Mouse (Mus musculus): ENCODE measurements around the gene Stxbp5l.
"Not testable (repeated sequence)": the region's sequence is repeated elsewhere in the genome, so short reads cannot be mapped to it uniquely, and the experiment has no call there.

The Stxbp5l gene

GRCm38 (mm10) chr16:37384821-37385344 is at the start of gene Stxbp5l:
TSS of gene Stxbp5l (minus strand) at chr16:37384962.
- DNase-seq (ENCODE audit: low spot score in 2 of 2), result peak; percentile 93

DNA sequence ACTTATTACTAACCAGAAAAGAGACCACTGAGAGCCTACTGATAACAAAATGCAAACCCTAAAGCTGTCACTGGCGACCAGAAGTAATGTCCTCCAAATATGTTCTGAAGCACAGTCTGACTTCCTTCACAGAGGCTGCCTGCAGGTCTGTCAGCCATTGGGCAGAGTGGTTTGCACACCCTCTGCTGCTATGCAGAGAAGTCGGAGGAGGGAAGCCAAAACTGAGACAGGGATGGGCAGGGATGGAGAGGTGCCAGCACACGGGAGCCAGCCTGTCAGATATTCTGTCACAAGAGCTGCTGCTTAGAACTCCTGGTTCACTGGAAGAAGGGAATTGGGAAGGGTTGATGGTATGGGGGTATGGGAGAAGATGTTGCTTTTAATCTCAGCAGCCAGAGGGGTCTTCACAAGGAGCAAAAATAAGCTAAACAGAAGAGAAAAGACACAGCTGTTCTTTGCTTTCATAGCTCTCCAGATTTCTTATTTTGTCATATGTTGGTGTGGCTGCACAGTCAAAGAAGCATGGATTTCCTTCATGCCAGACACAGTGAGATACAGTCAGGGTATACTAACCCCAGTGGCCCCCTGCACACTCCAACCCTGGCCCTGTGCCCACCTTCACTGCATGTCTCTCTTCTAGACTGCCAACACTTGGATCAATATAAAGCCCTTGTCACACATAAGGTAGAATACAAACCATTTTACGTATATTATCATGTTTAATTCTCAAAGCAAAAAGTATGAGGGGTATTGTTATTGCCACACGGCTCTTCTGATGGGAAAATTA is 48.8 kb upstream of the Stxbp5l start:
- peak; percentile 46 to 60 for DNase-seq (ENCODE audit: low spot score in 2 of 2)

- peak in 1 of 2 experiments; percentile 25 for DNase-seq (ENCODE audit: low spot score in 2 of 2)
Measured at GRCm38 (mm10) chr16:37425434-37425833, 40.7 kb upstream of the Stxbp5l start.

- no peak for DNase-seq (ENCODE audit: low spot score in 2 of 2)
Measured at GRCm38 (mm10) chr16:37422874-37423273, 38.1 kb upstream of the Stxbp5l start.

DNA sequence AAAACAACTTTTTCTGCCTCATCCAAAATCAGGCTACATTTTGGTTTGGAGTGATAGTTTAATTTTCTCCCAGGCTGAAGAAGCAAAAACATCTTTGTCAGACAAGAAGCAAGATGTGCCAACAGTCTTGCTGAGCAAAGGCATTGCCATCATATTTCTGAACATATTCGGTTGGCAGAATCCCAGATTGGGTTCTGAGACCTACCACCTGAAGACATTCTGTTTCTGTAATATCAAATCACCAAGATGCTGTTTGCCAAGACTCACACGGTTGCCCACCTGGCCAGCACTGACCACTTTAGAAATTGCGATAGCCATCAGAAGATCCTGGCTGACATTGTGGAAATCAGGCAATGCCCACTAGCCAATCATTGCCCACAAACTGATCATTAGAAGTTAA is 37.1 kb upstream of the Stxbp5l start:
- DNase-seq (ENCODE audit: low spot score in 2 of 2), result no peak

GRCm38 (mm10) chr16:37420512-37420911 is 35.8 kb upstream of the Stxbp5l start:
- DNase-seq (ENCODE audit: low spot score in 2 of 2), result no peak

DNA sequence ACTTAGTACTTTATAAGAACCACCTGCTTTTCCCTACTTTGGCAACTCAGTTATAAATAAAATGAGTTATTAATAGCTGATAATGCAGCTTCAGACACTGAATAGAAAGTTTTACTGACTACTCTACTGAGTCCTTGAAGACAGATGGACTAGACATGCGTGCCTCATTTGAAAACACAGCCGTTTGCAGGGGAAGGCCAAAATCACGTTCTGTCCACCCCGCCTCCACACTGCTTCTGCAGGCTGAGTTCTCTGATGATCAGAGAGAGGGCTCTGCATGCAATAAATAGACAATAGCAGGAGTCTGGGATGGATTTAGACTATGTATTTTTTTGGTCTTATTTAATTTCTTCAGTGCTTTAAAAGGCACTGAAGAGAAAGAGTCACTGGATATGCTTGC is 20.8 kb upstream of the Stxbp5l start:
- DNase-seq (ENCODE audit: low spot score in 2 of 2), result peak; percentile 20 to 22

- DNase-seq (ENCODE audit: low spot score in 2 of 2), result no peak
Measured at GRCm38 (mm10) chr16:37404922-37405321, 20.2 kb upstream of the Stxbp5l start.

DNA sequence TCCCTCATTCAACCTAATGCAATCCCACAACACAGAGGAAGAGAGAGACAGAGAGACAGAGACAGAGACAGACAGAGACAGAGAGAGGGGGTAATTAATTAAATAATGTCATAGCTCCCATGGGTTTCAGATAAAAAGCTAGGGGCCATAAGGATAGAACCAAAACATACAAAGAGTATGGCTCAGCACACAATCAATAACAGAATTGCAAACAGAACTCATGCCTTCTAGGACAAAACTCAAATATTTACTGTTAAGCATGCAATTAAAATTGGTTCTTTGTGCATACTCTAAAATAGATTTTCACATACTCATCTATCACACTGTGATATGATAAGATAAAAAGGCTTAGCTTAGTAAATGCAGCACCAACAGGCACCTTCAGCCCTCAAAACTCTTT is 5.2 kb upstream of the Stxbp5l start:
- no peak for DNase-seq (ENCODE audit: low spot score in 2 of 2)

DNA sequence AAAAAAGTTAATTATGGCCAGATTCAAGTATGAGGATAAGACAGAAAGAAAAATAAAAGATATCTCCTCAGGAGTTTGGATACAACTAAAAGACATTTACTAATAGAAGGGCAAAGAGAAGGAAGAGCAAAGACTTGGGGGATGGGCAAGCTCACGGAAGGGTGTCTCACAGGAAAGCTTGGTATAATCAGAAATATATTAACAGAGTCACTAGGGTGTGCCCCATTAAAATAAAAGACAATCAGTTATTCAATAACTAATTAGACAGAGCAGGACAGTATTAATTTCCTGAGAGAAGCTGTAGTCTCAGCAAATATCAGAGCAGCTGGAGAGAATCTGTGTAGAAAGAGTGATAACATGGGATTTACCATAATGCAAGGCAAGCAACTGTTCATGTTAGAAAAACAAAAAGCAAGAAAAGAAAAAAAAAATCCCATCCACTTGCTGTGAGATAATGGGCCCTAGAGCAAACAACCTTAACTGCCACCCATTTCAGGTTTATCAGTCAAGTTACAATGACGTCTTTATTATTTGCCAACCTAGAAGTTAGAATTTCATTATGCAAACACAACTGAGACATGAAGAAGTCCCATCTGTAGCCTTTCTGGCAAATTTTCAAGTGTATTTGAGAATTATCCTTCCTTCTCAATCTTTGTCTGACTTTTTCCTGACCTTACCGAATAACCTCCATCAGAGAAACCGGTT is 4.6 kb upstream of the Stxbp5l start:
- no peak for DNase-seq (ENCODE audit: low spot score in 2 of 2)

DNA sequence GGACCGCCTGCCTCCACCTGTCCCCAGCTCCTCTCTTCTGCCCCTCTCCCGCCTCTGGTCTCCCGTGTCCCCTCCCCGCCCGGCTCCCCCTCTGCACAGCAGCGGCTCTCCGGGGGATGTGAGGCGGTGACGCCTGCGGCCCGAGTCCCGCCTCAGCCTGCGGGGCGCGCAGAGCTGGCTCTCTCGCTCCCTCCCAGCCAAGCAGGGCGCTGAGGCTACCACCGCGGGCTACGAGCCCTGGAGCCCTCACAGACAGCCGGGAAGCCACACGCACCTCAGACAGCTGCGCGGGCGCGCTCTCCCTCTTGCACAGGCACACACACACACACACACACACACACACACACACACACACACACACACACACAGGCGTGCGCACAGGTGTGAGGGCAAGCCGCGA is 393 bp downstream of the Stxbp5l start:
- DNase-seq (ENCODE audit: low spot score in 2 of 2), result peak; percentile 67 to 68

DNA sequence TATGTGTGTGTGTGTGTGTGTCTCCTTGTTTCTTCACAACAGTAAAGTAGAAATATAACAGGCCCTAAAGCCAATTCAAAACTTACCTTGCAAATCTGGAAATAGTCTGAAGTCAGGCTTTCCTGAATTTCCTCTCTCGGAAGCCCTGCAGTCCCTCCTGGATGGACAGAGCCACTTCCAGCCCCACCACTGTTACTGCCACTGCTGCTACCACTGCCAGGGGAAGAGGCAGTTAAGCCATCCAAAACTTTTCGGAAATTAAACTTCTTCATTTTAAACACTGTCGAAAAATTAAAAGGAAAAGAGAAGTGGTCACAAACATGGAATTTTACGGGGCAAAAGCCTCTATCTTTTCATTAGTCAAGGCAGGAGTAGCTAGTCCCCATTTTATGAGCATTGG is 1.3 kb downstream of the Stxbp5l start:
- no peak for DNase-seq (ENCODE audit: low spot score in 2 of 2)

- peak; percentile 29 to 38 for DNase-seq (ENCODE audit: low spot score in 2 of 2)
Measured at GRCm38 (mm10) chr16:37372716-37373115, 12.0 kb downstream of the Stxbp5l start.

DNA sequence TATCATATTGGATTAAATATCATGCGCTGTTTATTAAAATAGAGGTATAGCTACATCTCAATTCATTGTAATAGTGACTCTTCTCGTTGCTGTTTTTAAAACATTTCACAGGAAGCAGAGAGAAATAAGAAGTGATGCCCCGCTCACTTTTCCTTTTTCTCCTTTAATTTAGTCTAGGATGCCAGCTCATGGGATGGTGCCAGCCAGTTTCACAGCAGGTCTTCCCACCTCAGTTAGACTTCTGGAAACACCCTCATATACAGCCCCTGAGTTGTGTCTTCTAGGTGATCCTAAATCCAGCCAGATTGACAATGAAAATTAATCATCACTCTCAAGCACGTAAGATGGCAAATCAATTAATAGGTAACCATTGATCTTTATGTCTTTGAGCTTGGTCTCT is 17.3 kb downstream of the Stxbp5l start:
- DNase-seq (ENCODE audit: low spot score in 2 of 2), result no peak

- DNase-seq (ENCODE audit: low spot score in 2 of 2), result no peak
Measured at GRCm38 (mm10) chr16:37363958-37364357, 20.8 kb downstream of the Stxbp5l start.

DNA sequence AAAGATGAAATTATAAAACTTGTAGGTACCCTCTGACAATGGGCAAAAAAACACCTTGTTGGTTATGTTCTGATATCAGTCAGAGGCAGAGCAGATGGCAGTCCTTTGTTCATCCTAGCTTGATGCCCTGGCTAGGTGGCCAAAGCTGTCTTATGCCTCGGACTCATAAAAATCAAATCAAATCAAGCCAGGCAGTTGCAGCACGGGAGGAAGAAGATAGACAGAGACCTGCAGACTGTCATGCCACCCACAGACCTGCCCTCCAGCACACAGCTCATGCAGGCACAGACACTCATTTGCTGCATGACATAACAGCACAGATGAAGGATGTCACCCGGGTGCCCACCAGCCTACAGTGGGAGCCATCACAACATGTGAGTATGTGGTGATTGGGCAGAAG is 29.1 kb downstream of the Stxbp5l start:
- DNase-seq (ENCODE audit: low spot score in 2 of 2), result no peak

GRCm38 (mm10) chr16:37347092-37347491 is 37.7 kb downstream of the Stxbp5l start:
- no peak for DNase-seq (ENCODE audit: low spot score in 2 of 2)

DNA sequence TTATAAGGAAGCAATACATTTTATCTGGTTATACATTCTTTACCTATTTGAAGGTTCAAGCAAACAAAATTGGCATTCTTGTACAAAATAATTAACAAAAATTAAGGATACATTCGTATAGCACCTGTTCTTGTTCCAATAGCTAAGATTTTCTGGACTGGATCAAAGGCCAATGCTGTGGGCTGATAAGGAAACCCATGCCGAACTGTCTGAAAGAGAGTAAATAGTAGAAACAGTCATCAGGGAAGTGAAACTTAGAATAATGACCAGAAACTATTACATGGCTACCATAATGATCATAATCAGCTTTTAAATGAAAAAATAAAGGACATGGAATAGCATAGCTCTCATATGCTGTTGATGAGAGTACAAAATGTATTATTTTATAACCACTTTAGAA is 39.8 kb downstream of the Stxbp5l start:
- no peak for DNase-seq (ENCODE audit: low spot score in 2 of 2)

- DNase-seq (ENCODE audit: low spot score in 2 of 2), result not testable (repeated sequence)
Measured at GRCm38 (mm10) chr16:37341446-37341845, 43.3 kb downstream of the Stxbp5l start.

GRCm38 (mm10) chr16:37338177-37338576 is 46.6 kb downstream of the Stxbp5l start:
- no peak for DNase-seq (ENCODE audit: low spot score in 2 of 2)

DNA sequence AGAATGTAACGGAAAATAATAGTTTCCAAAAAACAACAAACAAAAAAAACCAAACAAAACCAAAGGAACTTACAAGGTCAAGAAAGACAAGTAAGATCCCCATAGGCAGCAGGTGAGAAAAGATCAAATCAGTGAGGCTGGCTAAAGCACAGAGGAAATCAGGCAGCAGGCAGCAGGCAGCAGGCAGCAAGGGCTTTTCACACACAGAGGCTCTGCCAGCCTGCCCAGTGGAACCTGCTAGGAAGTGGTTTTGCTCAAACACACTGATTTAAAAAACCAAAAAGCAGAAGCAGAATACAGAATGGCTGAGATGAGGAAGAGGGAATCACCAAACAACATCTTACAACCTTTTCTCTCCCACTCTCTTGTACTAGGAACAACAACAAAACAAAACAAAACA is 47.2 kb downstream of the Stxbp5l start:
- no peak for DNase-seq (ENCODE audit: low spot score in 2 of 2)

- DNase-seq (ENCODE audit: low spot score in 2 of 2), result no peak
Measured at GRCm38 (mm10) chr16:37304441-37304840, 80.3 kb downstream of the Stxbp5l start.

GRCm38 (mm10) chr16:37292593-37292992 is 92.2 kb downstream of the Stxbp5l start:
- DNase-seq (ENCODE audit: low spot score in 2 of 2), result no peak
